Mouse (Mus musculus): ENCODE data around the gene Ubtd1.

Ubtd1 gene

GRCm38 (mm10) chr19:41981595-41981927 lies at the start of gene Ubtd1:
Gene Ubtd1 (plus strand): TSS chr19:41981763.
- no peak for DNase-seq (ENCODE audit: low spot score in 2 of 2)

GRCm38 (mm10) chr19:41932686-41933085 lies 48.9 kb upstream of the Ubtd1 start:
- peak in 1 of 2 experiments; percentile 51 for DNase-seq (ENCODE audit: low spot score in 2 of 2)

- DNase-seq (ENCODE audit: low spot score in 2 of 2), result peak; percentile 98
These were observed 48.1 kb upstream of the Ubtd1 start, which contains the start of the genes Exosc1 and Zdhhc16 for GRCm38 (mm10) chr19:41933179-41934086. Gene Exosc1 (minus strand): TSS chr19:41933423. Gene Zdhhc16 (plus strand): TSS chr19:41933480.

GRCm38 (mm10) chr19:41934124-41934523 lies 47.4 kb upstream of the Ubtd1 start:
- DNase-seq (ENCODE audit: low spot score in 2 of 2), result no peak

- DNase-seq (ENCODE audit: low spot score in 2 of 2), result no peak
These were observed 45.6 kb upstream of the Ubtd1 start for GRCm38 (mm10) chr19:41935921-41936320.

GRCm38 (mm10) chr19:41938539-41938938 lies 43.0 kb upstream of the Ubtd1 start:
- DNase-seq (ENCODE audit: low spot score in 2 of 2), result no peak

- DNase-seq (ENCODE audit: low spot score in 2 of 2), result no peak
These were observed 37.7 kb upstream of the Ubtd1 start for GRCm38 (mm10) chr19:41943841-41944240.

GRCm38 (mm10) chr19:41952287-41952686 lies 29.3 kb upstream of the Ubtd1 start:
- DNase-seq (ENCODE audit: low spot score in 2 of 2), result no peak

- DNase-seq (ENCODE audit: low spot score in 2 of 2), result no peak
These were observed 28.0 kb upstream of the Ubtd1 start for GRCm38 (mm10) chr19:41953574-41953973.

GRCm38 (mm10) chr19:41969618-41970017 lies 11.9 kb upstream of the Ubtd1 start:
- DNase-seq (ENCODE audit: low spot score in 2 of 2), result no peak

GRCm38 (mm10) chr19:41973891-41974794 lies 7.4 kb upstream of the Ubtd1 start:
- DNase-seq (ENCODE audit: low spot score in 2 of 2), result no peak

GRCm38 (mm10) chr19:41980422-41980818 lies 1.1 kb upstream of the Ubtd1 start:
- DNase-seq (ENCODE audit: low spot score in 2 of 2), result no peak

GRCm38 (mm10) chr19:41980819-41981594 lies 556 bp upstream of the Ubtd1 start, which contains the start of gene Mms19:
Gene Mms19 (minus strand): TSS chr19:41981157.
- peak; percentile 99 for DNase-seq (ENCODE audit: low spot score in 2 of 2)

- DNase-seq (ENCODE audit: low spot score in 2 of 2), result peak; percentile 22 to 23
These were observed 598 bp downstream of the Ubtd1 start for GRCm38 (mm10) chr19:41981931-41982790.

- no peak for DNase-seq (ENCODE audit: low spot score in 2 of 2)
These were observed 1.2 kb downstream of the Ubtd1 start for GRCm38 (mm10) chr19:41982791-41983150.

GRCm38 (mm10) chr19:41985994-41986393 lies 4.4 kb downstream of the Ubtd1 start:
- no peak for DNase-seq (ENCODE audit: low spot score in 2 of 2)

GRCm38 (mm10) chr19:41987206-41987605 lies 5.6 kb downstream of the Ubtd1 start:
- no peak for DNase-seq (ENCODE audit: low spot score in 2 of 2)

- DNase-seq (ENCODE audit: low spot score in 2 of 2), result no peak
These were observed 8.2 kb downstream of the Ubtd1 start for GRCm38 (mm10) chr19:41989810-41990209.

GRCm38 (mm10) chr19:41991926-41992477 lies 10.4 kb downstream of the Ubtd1 start:
- no peak for DNase-seq (ENCODE audit: low spot score in 2 of 2)

- DNase-seq (ENCODE audit: low spot score in 2 of 2), result no peak
These were observed 11.4 kb downstream of the Ubtd1 start for GRCm38 (mm10) chr19:41992971-41993370.

Data from natural killer cell, adult 2 months (primary cell).